Mouse (Mus musculus): ENCODE measurements around the gene Slc25a19. TPM values are rescaled to one million over a fixed set of nuclear protein-coding genes. Genes with fewer than 3 reads are reported as not detected.
"Not testable (repeated sequence)": the region's sequence is repeated elsewhere in the genome, so short reads cannot be mapped to it uniquely, and the experiment has no call there.

The Slc25a19 gene
- 10 to 100 TPM; 42.2 to 43.0 TPM for total RNA-seq (2021)
- long read RNA-seq, experiment 1, transcript Slc25a19-201 (7 exons, 2,307 nt): major isoform, 68 of 83 reads
- long read RNA-seq, experiment 1, partial matches to known transcripts: 5 of 83 reads
- long read RNA-seq, experiment 1, other reads (novel, unspliced or antisense): 10 of 83 reads
- long read RNA-seq, experiment 2, transcript Slc25a19-201 (7 exons, 2,307 nt): major isoform, 50 of 75 reads
- long read RNA-seq, experiment 2, partial matches to known transcripts: 6 of 75 reads
- long read RNA-seq, experiment 2, other reads (novel, unspliced or antisense): 16 of 75 reads

DNA sequence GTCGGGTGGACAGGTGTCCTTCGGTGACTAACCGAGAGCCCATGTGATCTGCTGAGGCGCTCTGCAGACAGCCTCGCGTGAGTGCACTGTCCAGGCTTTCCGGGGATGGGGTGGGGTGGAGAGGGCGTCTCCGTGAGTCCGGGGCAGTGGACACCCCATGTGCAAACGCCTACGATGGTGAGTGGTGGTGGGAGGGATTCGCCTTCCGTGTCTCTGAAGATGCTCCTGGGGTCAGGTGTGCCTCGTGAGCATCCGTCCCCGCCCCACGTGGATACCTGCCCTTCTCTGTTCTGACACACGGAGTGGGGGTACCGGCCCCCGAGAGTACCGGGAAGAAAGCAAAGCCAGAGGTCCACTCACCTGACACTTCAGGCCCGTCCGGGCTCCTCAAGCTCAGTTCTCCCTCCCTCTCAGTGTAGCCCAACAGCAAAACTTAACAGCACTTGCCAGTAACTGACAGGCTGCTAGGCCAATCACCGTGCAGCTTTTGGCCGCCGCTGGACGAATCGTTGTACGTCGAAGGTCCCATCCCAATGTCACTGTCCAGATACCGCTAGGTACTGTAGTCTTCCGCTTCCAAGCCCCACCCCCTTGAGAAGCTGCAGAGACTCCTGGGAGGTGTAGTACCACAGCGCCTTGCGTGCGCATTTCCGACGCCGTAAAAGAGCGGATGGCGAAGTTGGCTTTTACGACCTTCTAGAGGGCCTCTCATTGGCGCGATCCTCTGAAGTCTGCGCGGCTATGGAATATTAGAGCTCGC lies at the start of gene Slc25a19:
Gene Slc25a19, minus strand, starts transcription at position 591 of the 760 bp plus-strand sequence.
- intact Hi-C loops (cut with DNase I): no loop called here
- DNase-seq: peak; percentile 98

- intact Hi-C loops (cut with DNase I): no loop called here
- DNase-seq: no peak
These were observed 49.4 kb upstream of the Slc25a19 start for GRCm38 (mm10) chr11:115677511-115677910.

GRCm38 (mm10) chr11:115676738-115677137 lies 48.6 kb upstream of the Slc25a19 start:
- intact Hi-C loops (cut with DNase I): no loop called here
- no peak for DNase-seq

DNA sequence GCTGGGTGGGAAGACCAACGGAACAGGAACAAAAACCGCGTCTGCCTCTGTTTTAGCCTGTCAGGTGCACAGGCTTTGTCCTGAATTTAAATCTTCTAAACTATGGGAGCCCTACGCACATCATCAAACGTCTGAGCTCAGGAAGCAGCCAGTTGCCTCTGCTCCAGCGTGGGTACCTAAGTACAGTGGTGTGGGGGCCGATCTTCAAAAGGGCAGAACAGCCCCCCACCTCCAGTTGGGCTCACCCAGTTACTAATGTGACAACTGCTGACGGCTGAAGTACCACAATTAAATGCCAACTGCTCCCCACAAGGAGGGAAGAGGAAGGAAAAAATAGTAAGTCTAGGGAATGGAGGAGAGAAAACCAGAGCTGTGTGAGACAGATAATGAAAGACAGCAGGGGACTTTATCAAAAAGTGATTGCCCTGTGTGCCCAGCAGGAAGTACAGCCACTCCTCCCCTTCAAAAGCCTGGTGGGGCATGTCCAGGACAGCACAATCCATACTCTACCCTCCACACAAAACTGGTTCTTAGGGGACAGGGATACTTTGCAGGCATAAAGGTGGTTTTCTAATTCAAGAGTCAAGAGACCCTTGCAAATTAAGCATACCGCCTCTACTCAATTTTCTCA lies 46.3 kb upstream of the Slc25a19 start:
- intact Hi-C loops (cut with DNase I): no loop called here
- no peak for DNase-seq

GRCm38 (mm10) chr11:115673471-115674234 lies 45.6 kb upstream of the Slc25a19 start:
- DNase-seq: no peak

GRCm38 (mm10) chr11:115672226-115672987 lies 44.3 kb upstream of the Slc25a19 start:
- intact Hi-C loops (cut with DNase I): no loop called here
- no peak for DNase-seq

More at GRCm38 (mm10) chr11:115673471-115674234, 45.6 kb upstream of the Slc25a19 start:
- intact Hi-C loops (cut with DNase I): no loop called here

- intact Hi-C loops (cut with DNase I): no loop called here
These were observed 42.5 kb upstream of the Slc25a19 start for GRCm38 (mm10) chr11:115670451-115671050.

GRCm38 (mm10) chr11:115663676-115664335 lies 35.7 kb upstream of the Slc25a19 start:
- intact Hi-C loops (cut with DNase I): no loop called here
- DNase-seq: no peak

More at GRCm38 (mm10) chr11:115670451-115671050, 42.5 kb upstream of the Slc25a19 start:
- DNase-seq: peak; percentile 43 to 47

GRCm38 (mm10) chr11:115660376-115660775 lies 32.3 kb upstream of the Slc25a19 start:
- intact Hi-C loops (cut with DNase I): no loop called here
- DNase-seq: no peak

- intact Hi-C loops (cut with DNase I): no loop called here
- no peak for DNase-seq
These were observed 30.4 kb upstream of the Slc25a19 start for GRCm38 (mm10) chr11:115658521-115658920.

DNA sequence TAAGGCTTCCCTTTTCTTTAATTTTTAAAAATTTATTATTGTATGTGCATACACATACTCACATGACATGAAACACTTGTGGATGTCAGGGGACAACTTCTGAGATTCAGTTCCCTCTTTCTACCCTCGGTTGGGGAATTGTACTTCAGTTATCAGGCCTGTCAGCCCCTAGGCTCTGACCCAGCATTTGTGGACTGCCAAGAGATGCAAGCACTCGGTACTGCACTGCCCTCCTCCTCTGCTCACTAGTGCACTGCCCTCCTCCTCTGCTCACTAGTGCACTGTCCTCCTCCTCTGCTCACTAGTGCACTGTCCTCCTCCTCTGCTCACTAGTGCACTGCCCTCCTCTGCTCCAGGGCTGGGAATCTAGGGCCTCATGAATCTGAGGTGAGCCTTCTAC lies 26.0 kb upstream of the Slc25a19 start:
- DNase-seq: no peak
- intact Hi-C loops (cut with DNase I): no loop called here

DNA sequence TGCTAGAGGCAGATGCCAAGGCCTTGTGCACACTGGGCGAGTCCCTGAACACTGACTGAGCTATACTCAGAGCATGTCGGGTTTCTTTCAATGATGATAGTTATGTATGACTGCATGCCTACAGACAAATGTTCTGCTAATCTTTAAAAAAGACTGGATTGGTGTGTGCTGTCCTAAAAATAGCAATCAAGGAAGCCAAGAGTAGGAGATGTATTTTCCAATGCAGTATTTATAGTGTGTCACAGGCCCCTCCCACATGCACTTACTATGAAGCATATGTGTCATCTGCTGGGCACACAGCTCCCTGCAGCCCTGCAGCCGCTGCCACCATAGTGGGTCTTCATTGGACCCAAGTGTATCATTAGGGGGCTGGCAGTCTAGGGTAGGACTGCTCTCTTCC lies 25.1 kb upstream of the Slc25a19 start:
- DNase-seq: no peak
- intact Hi-C loops (cut with DNase I): no loop called here

DNA sequence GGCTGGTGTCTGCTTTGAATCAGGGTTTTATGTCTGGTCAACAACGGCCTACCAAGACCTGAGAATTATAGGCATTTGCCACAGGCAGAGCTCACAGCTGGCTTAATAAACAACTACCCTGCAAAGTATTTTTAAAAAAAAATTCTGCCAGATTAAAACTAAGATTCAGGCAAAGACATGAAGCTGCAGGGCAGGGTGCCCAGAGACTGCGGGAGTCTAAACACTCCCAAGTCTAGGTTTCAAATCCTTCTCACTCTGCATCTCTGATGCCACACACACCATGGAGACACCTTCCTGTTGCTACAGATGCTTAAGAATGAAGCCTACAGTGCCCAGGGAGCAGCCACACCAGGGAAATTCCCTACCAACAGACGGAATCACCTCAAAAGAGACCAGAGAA lies 23.6 kb upstream of the Slc25a19 start:
- intact Hi-C loops (cut with DNase I): no loop called here
- DNase-seq: no peak

DNA sequence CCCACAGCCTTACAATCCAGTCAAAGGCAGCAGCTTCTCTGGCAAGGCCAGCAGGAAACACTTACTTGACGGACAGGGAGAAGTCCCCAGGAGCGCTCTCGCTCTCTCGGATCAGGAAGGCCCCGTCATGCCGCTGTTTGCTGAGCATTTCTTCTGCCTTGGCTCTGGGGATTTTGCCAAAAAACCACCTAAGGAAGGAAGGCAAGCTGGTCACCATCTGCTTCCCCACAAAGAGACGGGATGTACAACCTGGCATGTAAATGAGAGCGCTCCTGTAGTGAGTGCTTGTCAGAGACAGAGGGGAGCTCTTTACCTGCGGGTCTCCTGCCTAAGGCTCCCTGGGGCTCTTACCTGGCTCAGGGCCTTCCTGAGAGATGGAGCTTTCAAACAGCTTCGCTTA lies 21.6 kb upstream of the Slc25a19 start:
- intact Hi-C loops (cut with DNase I): loop anchor here (5.0 kb wide), 1 partner anchor 163 kb away; the partner anchor contains the start of genes Caskin2 and Tsen54

DNA sequence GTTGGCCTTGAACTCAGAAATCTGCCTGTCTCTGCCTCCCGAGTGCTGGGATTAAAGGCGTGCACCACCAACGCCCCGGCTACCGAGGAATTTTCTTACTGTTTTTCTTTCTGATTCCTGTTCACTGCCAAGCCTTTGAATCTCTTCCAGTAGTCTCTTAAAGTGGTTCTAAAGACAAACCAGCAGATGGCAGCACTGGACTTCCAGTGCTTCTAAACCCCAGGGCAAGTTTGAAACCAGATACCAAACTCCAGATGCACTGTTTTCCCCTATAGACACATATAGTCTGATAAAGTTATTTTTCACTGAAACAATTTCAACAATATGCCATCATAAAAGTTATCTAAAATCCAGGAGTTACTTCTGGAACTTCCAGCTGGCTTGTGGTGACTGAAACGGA lies 19.4 kb upstream of the Slc25a19 start:
- intact Hi-C loops (cut with DNase I): loop anchor here (1.0 to 5.0 kb wide), 2 partner anchors 67 to 165 kb away; partner anchors contain the start of genes Caskin2 and Tsen54
- DNase-seq: peak; percentile 68 to 78

More for the DNA sequence above, 21.6 kb upstream of the Slc25a19 start:
- no peak for DNase-seq

GRCm38 (mm10) chr11:115646439-115646838 lies 18.3 kb upstream of the Slc25a19 start:
- intact Hi-C loops (cut with DNase I): loop anchor here (5.0 kb wide), 1 partner anchor 166 kb away; the partner anchor contains the start of genes Caskin2 and Tsen54
- no peak for DNase-seq

DNA sequence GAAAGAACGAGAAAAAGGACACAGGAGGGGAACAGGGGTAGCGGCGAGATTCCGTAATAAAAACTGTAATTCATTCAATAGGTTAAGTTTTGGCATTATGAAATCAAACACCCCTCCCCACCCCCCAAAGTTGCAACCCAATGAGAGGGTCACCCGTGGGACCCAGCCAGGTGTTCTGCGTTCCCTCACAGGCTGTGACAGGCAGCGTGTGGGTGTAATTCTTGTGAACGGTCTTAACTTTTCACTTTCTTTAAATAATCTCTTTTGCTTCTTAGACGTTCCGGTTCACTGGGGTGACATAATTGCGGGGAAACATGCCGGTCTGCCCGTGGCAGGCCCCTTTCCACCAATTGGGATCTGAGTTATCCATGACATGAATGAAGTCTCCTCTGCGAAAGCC lies 17.4 kb upstream of the Slc25a19 start:
- intact Hi-C loops (cut with DNase I): loop anchor here (5.0 kb wide), 1 partner anchor 167 kb away; the partner anchor contains the start of genes Caskin2 and Tsen54
- DNase-seq: not testable (repeated sequence)

DNA sequence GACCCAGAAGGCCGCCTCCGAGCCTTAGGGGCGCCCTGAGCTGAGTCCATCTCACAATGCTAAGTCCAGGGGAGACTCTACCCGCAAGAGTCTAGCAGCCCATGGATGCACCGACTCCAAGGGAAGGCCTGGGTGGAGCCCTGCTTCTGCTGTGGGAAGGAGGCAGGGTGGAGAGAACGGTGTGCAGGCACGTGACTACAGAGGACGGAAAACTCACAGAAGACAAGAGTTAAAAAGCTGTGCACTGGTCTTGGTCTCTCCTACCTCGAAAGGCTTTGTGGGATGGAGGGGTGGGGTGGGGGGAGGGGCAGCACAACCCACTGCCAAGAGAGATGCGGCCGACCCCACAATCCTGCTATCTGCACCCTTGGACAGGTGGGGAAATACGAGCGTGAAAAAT lies 16.2 kb upstream of the Slc25a19 start:
- no peak for DNase-seq
- intact Hi-C loops (cut with DNase I): no loop called here

Data from heart, postnatal 14 days (tissue).